Mouse (Mus musculus): ENCODE results near the gene Kif28.
A peak's percentile ranks its signal among the peaks of the same experiment; 100 is the strongest.
"Not testable (repeated sequence)": the region's sequence is repeated elsewhere in the genome, so short reads cannot be mapped to it uniquely, and the experiment has no call there.

Kif28 gene

DNA sequence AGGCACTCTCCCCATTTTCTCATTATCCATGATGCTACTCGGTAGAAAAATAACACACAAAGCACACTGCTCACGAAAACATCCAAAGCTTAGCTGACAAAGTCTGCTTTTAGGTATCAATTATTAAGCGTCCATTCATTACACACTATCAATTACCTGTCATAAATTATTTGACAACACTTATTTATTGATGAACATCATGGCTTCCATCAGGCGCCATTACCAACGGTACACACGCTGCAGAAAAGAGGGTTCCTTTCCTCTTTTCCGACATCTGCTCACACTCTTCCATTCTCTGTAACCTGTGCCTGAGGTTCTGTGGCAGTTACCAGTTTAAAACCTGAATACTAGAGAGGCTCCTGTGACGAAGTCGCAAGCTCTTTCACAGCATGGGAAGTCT lies at the start of gene Kif28:
Kif28 (minus strand) TSS at position 101 of the 400 bp plus-strand sequence.
- DNase-seq (ENCODE audit: low read depth in 1 of 2, low spot score in 2 of 2) = no peak

GRCm38 (mm10) chr1:179787281-179787680 lies 42.2 kb upstream of the Kif28 start:
- DNase-seq (ENCODE audit: low read depth in 1 of 2, low spot score in 2 of 2) = no peak

DNA sequence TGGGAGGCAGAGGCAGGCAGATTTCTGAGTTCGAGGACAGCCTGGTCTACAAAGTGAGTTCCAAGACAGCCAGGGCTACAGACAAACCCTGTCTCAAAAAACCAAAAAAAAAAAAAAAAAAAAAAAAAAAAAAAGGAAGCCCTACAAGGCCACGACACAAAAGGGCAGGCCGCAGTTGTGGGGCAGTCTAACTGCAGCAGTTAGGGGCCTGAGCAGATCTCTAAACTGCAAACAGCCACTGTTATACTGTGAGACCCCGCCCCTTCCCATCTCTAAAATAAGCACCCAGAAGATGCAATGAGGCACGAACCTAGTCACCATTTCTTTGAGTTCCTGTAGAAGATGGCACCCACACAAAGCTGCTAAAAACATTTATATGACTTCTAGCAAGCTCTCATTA lies 40.4 kb upstream of the Kif28 start:
- no peak for DNase-seq (ENCODE audit: low read depth in 1 of 2, low spot score in 2 of 2)

- no peak for DNase-seq (ENCODE audit: low read depth in 1 of 2, low spot score in 2 of 2)
Observed at GRCm38 (mm10) chr1:179784098-179784497, 39.0 kb upstream of the Kif28 start.

DNA sequence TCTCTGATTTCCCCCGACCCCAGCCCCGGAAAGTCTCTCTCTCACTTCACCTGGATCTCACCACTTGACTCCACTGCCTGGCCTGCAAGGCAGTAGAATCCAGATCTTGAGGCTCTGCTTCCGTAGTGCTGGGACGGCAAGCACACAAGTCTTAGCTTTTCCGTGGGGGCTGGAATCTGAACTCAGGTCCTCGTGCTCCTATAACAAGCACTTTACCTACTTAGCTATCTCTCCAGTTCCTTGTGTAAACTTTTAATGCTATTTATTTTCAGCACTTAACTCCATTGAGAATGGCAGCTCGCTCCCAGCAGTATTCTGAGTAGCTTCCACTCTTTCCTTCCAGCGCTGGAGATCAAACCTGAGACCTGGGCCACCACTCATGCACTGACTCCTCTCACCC lies 31.8 kb upstream of the Kif28 start:
- DNase-seq (ENCODE audit: low read depth in 1 of 2, low spot score in 2 of 2) = no peak

DNA sequence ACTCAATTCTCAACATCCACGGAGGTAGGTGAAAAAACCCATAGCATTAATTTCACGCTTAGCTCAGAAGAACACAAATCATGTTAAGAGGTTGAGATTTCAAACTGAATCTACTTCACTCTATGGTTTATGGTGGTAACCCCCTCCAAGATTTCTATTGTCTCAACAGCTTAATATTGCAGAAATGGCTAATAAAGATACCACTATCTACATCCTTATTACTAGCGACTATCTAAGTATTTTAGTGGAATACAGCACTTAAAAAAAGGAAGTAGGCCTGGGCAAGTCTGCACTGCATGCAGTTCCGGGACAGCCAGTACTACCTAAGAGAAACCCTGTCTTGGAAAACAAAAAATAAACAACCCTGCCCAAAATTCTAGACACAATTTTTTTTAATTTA lies 15.5 kb upstream of the Kif28 start:
- no peak for DNase-seq (ENCODE audit: low read depth in 1 of 2, low spot score in 2 of 2)

- no peak for DNase-seq (ENCODE audit: low read depth in 1 of 2, low spot score in 2 of 2)
Observed at GRCm38 (mm10) chr1:179760086-179760485, 15.0 kb upstream of the Kif28 start.

GRCm38 (mm10) chr1:179756477-179756876 lies 11.4 kb upstream of the Kif28 start:
- DNase-seq (ENCODE audit: low read depth in 1 of 2, low spot score in 2 of 2) = no peak

DNA sequence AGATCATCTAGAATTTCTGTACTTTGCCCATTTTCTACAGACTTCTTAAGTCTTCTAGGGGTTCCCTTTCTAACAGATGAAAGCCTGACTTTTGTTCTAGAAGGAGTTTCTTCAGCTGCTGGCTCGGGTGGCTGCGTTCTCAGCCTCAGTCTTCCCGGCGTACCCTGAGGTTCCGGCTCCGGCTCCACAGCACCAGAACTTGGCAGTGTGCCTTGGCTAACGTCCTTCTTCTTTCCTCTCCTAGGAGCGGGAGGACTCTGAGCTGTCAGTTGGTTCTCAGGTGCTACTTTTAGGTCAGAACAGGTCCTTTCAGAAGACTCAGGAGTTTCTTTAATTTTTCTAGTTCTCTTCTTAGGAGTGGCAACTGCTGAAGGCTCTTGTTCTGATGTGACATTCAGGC lies 7.9 kb upstream of the Kif28 start:
- DNase-seq (ENCODE audit: low read depth in 1 of 2, low spot score in 2 of 2) = no peak

DNA sequence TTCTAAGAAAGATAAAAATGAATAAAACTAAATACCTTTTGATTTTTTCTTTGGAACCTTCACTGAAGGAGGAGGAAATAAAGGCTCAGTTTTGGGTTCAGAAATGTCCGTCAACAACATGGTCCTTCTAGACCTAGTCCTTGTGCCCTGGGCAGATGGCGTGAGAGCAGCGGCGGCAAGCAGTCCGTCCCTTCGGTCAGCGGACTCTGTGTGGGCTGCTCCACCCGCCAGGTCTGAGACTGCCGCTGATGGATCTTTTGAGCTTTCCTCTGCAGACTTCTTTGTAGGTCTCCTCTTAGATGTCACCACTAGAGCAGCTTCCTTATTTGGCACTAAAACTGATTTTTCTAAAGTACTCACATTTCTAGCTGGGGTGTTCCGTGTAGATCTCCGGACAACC lies 7.2 kb upstream of the Kif28 start:
- DNase-seq (ENCODE audit: low read depth in 1 of 2, low spot score in 2 of 2) = no peak

GRCm38 (mm10) chr1:179743593-179744193 lies 1.4 kb downstream of the Kif28 start:
- no peak for DNase-seq (ENCODE audit: low read depth in 1 of 2, low spot score in 2 of 2)

DNA sequence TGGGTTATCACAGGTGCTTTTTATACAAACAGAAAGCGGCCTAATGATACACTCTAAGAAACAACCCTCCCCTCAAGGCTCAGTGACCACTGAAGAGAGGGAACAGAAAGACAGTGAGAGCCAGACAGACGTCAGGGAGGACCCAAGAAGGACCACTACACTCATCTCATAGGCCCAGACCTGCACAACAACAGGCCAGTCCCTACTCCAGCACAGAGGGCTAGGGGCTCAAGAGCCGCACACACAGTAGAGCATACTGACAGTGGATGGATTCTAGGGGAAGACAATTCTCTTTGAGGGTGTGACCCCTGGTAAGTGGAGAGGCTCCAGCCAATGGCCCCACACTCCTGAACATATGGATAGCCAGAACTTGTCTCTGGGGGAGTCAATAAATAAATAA lies 8.6 kb downstream of the Kif28 start:
- no peak for DNase-seq (ENCODE audit: low read depth in 1 of 2, low spot score in 2 of 2)

- peak in 1 of 2 experiments; percentile 29 for DNase-seq (ENCODE audit: low read depth in 1 of 2, low spot score in 2 of 2)
Observed at GRCm38 (mm10) chr1:179734500-179735474, 10.3 kb downstream of the Kif28 start.

- no peak for DNase-seq (ENCODE audit: low read depth in 1 of 2, low spot score in 2 of 2)
Observed at GRCm38 (mm10) chr1:179731391-179731790, 13.7 kb downstream of the Kif28 start.

GRCm38 (mm10) chr1:179728661-179729060 lies 16.4 kb downstream of the Kif28 start:
- DNase-seq (ENCODE audit: low read depth in 1 of 2, low spot score in 2 of 2) = no peak

GRCm38 (mm10) chr1:179722811-179723469 lies 22.1 kb downstream of the Kif28 start:
- no peak for DNase-seq (ENCODE audit: low read depth in 1 of 2, low spot score in 2 of 2)

- DNase-seq (ENCODE audit: low read depth in 1 of 2, low spot score in 2 of 2) = no peak
Observed at GRCm38 (mm10) chr1:179715786-179716185, 29.3 kb downstream of the Kif28 start.

DNA sequence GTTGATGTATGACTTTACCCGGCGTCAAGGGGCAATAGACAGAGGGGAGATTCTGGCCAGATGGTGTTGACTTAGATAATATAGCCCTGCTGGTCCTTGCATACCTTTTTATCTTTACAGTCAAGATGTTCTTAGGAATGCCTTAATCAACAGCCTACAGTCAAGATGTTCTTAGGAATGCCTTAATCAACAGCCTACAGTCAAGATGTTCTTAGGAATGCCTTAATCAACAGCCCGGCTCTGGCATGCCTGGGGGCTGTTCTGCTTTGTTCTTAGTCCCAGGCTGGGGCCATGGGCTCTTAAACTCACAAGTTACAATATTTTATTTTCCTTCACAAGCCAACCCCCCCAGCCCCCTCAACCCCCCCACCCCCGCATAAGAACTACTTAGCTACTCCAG lies 29.8 kb downstream of the Kif28 start:
- DNase-seq (ENCODE audit: low read depth in 1 of 2, low spot score in 2 of 2) = not testable (repeated sequence)

DNA sequence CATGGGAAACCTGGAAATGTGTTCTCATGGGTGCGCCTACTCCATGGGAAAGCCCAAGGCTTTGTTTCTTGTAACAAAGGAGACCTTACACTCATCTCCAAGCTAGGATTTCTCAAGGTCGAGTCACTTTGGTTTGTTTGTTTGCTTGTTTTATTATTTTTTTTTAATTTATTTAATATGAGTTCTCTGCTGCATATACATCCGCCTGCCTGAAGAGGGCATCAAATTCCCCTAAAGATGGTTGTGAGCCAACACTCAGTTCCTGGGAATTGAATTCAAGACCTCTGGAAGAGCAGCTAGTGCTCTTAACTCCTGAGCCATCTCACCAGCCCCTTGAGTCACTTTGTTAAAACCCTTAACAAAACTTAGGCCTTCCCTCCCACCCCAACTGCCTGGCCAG lies 31.7 kb downstream of the Kif28 start:
- no peak for DNase-seq (ENCODE audit: low read depth in 1 of 2, low spot score in 2 of 2)

DNA sequence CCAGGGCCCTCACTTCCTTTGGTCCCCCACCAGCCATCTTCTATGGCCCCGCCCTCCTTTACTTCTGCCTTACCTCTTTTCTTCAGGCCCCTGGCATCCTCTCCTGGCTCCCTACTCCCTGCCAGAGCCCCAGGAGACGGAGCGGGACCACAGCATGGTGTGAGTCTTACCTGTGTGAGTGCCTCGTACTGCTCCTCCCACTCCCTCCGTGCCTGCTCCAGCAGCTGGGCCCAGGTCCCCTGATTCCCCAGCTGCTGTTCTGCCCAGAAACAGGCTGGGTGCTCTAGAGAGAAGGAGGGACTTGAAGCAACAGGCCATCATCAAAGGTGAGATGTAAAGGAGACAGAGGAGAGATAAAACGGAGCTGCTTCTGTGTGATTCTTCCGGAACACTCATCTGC lies 32.4 kb downstream of the Kif28 start:
- no peak for DNase-seq (ENCODE audit: low read depth in 1 of 2, low spot score in 2 of 2)

DNA sequence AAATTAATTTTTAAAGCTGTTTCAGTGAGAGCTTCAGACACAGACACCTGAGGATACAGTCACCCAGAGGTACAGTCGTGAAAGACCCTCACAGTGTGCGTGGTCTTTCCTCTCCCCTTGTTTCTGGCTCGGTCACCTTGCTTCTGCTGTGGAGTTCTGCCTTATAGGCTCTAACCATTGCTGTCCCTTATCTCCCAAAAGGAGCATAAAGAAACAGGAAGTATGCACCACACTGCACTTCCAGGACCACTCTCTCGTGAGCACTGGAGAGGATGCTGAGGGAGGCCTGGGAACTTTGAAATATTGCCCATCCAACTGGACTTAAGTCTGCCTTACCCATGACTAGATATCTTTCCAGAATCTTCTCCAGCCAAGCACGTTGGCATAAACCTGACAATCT lies 34.3 kb downstream of the Kif28 start:
- DNase-seq (ENCODE audit: low read depth in 1 of 2, low spot score in 2 of 2) = no peak

DNA sequence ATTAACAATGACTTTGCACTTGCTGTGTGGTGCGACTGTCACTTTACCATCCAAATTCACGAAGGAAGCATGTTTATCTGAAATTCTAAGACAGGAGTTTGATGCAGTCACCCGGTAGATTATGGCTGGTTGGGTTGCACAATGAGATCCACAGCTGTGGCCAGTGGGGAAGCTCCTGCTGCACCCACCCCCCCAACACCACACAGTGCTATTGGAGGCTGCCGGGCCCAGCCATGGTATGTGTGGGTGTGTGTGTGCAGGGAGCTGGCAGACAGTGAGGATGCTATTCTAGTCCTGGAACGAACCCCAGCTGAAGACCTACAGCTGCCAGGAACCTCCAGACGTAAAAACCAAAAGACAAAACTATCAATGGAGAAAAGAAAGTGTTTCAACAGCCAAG lies 35.7 kb downstream of the Kif28 start:
- no peak for DNase-seq (ENCODE audit: low read depth in 1 of 2, low spot score in 2 of 2)
